Mouse (Mus musculus) lung, postnatal 0 days (tissue): ENCODE measurements around the gene Slc39a8. TPM values are rescaled to one million over a fixed set of nuclear protein-coding genes. Genes with fewer than 3 reads are reported as not detected.
A peak's percentile ranks its signal among the peaks of the same experiment; 100 is the strongest.

ENCODE experiments used
- ATAC-seq: fragments of 200-750 bp; cut with Nextera tagmentation; 2 replicates; pipeline ENCODE4 v1.8.0; 2017; ENCODE audit warnings: moderate library complexity
- DNase-seq: peaks from one replicate; pipeline ENCODE4 v3.0.0-alpha.2; 2016; ENCODE audit warnings: low spot score
- H3K27ac ChIP-seq: fragments of 300-500 bp; sonication (generic); 2 replicates; pipeline ENCODE4 v1.5.1; 2014; ENCODE audit warnings: antibody characterized with exemption, mild to moderate bottlenecking, low read length, mixed read lengths
- H3K27me3 ChIP-seq: fragments of 300-500 bp; sonication (generic); replicated peaks from 2 replicates; pipeline ENCODE4 v1.6.1; 2014; ENCODE audit warnings: low read length, mixed read lengths; ENCODE audit not compliant: insufficient read depth
- H3K36me3 ChIP-seq: fragments of 300-500 bp; sonication (generic); 2 replicates; pipeline ENCODE4 v1.6.1; 2014; ENCODE audit warnings: low read length, mixed read lengths; ENCODE audit not compliant: insufficient read depth
- H3K4me1 ChIP-seq: fragments of 300-500 bp; sonication (generic); 2 replicates; pipeline ENCODE4 v1.6.1; 2014; ENCODE audit warnings: antibody characterized with exemption, low read depth, low read length, mixed read lengths; ENCODE audit not compliant: insufficient read depth
- H3K4me2 ChIP-seq: fragments of 300-500 bp; sonication (generic); replicated peaks from 2 replicates; pipeline ENCODE4 v1.6.1; 2014; ENCODE audit warnings: low read depth, mild to moderate bottlenecking, low read length, moderate library complexity, mixed read lengths
- H3K4me3 ChIP-seq: fragments of 300-500 bp; sonication (generic); 2 replicates; pipeline ENCODE4 v1.5.1; 2014; ENCODE audit warnings: low read depth, low read length
- H3K9ac ChIP-seq: fragments of 300-500 bp; sonication (generic); replicated peaks from 2 replicates; pipeline ENCODE4 v1.6.1; 2014; ENCODE audit warnings: low read depth, mild to moderate bottlenecking
- H3K9me3 ChIP-seq: fragments of 300-500 bp; sonication (generic); 2 replicates; pipeline ENCODE4 v1.6.1; 2016; ENCODE audit warnings: low read length, mixed read lengths
- CTCF ChIP-seq: IDR thresholded peaks from 2 replicates; pipeline ENCODE4 v1.5.1; 2016; ENCODE audit warnings: antibody characterized with exemption, mild to moderate bottlenecking
- EP300 ChIP-seq: IDR thresholded peaks from 2 replicates; pipeline ENCODE4 v1.6.1; 2016; ENCODE audit warnings: antibody characterized with exemption, mild to moderate bottlenecking, control low read depth
- WGBS: fragments of 180-500 bp; shearing (Covaris S2); extraction: QIAGEN DNeasy Blood & Tissue Kit; methylation state at CpG from one replicate; pipeline ENCODE4 v1.1.7; 2014; 5-methylcytosine and 5-hydroxymethylcytosine counted together
- polyA plus RNA-seq: library from polyadenylated mRNA; unstranded; fragments of >200 nt; fragmentation: Nextera tagmentation; extraction: Ambion mirVana; gene quantifications from 2 replicates; pipeline ENCODE4 v1.2.1, GENCODE M21; 2015

The Slc39a8 gene
- polyA plus RNA-seq, 1 experiment from 2014 or later: 57.4 TPM

GRCm38 (mm10) chr3:135873596-135873995 is 48.5 kb downstream of the Slc39a8 start:
- H3K27ac ChIP-seq: no peak overlapping the region
- ATAC-seq: no peak
- no peak for TF ChIP-seq CTCF
- no peak for TF ChIP-seq EP300
- H3K4me3 ChIP-seq: no peak overlapping the region
- WGBS: 74% methylated on average over 3 of the region's 3 CpGs
- no peaks in the 10 kb centered on the region for H3K36me3 ChIP-seq
- no peaks in the 10 kb centered on the region for H3K27me3 ChIP-seq
- DNase-seq: no peak
- H3K4me2 ChIP-seq: no peak overlapping the region
- H3K9me3 ChIP-seq: no peaks in the 10 kb centered on the region
- H3K9ac ChIP-seq: no peak overlapping the region
- no peaks in the 10 kb centered on the region for H3K4me1 ChIP-seq

GRCm38 (mm10) chr3:135878048-135878447 is 53.0 kb downstream of the Slc39a8 start:
- TF ChIP-seq CTCF (no peak), EP300 (no peak)
- H3K9ac ChIP-seq: no peak overlapping the region
- ATAC-seq (peak; percentile 75), DNase-seq (peak; percentile 74)
- H3K27ac ChIP-seq: peak overlapping the region; percentile 11
- H3K36me3 ChIP-seq: no peaks in the 10 kb centered on the region
- H3K4me3 ChIP-seq: no peak overlapping the region
- H3K27me3 ChIP-seq: no peaks in the 10 kb centered on the region
- H3K4me2 ChIP-seq: no peak overlapping the region
- H3K9me3 ChIP-seq: no peaks in the 10 kb centered on the region
- no peaks in the 10 kb centered on the region for H3K4me1 ChIP-seq
- whole genome bisulfite sequencing: 74% methylated on average over 6 of the region's 6 CpGs

- 56% methylated on average over 12 of the region's 12 CpGs for WGBS
- Histone ChIP-seq H3K4me1 (no peaks in the 10 kb centered on the region), H3K4me3 (no peak overlapping the region), H3K36me3 (no peaks in the 10 kb centered on the region), H3K4me2 (no peak overlapping the region), H3K27me3 (no peaks in the 10 kb centered on the region), H3K9ac (no peak overlapping the region), H3K9me3 (no peaks in the 10 kb centered on the region), H3K27ac (0 out of 2 replicates have a peak overlapping the region, but pooled peaks have one; percentile 15)
- DNase-seq (peak; percentile 85), ATAC-seq (peak; percentile 85)
- TF ChIP-seq EP300: peak; percentile 59
- TF ChIP-seq CTCF: no peak
Measured at GRCm38 (mm10) chr3:135885927-135886658, 61.0 kb downstream of the Slc39a8 start.

- no peak overlapping the region for H3K4me2 ChIP-seq
Measured at GRCm38 (mm10) chr3:135886659-135887027, 61.6 kb downstream of the Slc39a8 start.

GRCm38 (mm10) chr3:135887033-135887855 is 62.2 kb downstream of the Slc39a8 start:
- no peak overlapping the region for H3K9ac ChIP-seq
- no peak for ATAC-seq
- no peak for TF ChIP-seq EP300
- H3K27me3 ChIP-seq: no peaks in the 10 kb centered on the region
- no peak overlapping the region for H3K27ac ChIP-seq
- no peaks in the 10 kb centered on the region for H3K9me3 ChIP-seq
- H3K4me1 ChIP-seq: no peaks in the 10 kb centered on the region
- H3K4me2 ChIP-seq: no peak overlapping the region
- no peak for DNase-seq
- H3K36me3 ChIP-seq: no peaks in the 10 kb centered on the region
- H3K4me3 ChIP-seq: no peak overlapping the region
- WGBS: 80% methylated on average over 9 of the region's 9 CpGs

More at GRCm38 (mm10) chr3:135886659-135887027, 61.6 kb downstream of the Slc39a8 start:
- Histone ChIP-seq H3K36me3 (no peaks in the 10 kb centered on the region), H3K27me3 (no peaks in the 10 kb centered on the region), H3K4me3 (no peak overlapping the region), H3K9me3 (no peaks in the 10 kb centered on the region), H3K4me1 (no peaks in the 10 kb centered on the region), H3K9ac (no peak overlapping the region), H3K27ac (no peak overlapping the region)
- 43% methylated on average over 12 of the region's 12 CpGs for WGBS
- peak; percentile 78 for DNase-seq
- ATAC-seq: peak; percentile 35; the same call in 1 of the 2 replicates
- TF ChIP-seq EP300: no peak
- peak; percentile 83 for TF ChIP-seq CTCF

GRCm38 (mm10) chr3:135887856-135888155 is 62.7 kb downstream of the Slc39a8 start:
- no peaks in the 10 kb centered on the region for H3K9me3 ChIP-seq
- H3K4me3 ChIP-seq: no peak overlapping the region
- H3K36me3 ChIP-seq: no peaks in the 10 kb centered on the region
- no peak overlapping the region for H3K27ac ChIP-seq
- 83% methylated on average over 5 of the region's 5 CpGs for WGBS
- no peaks in the 10 kb centered on the region for H3K27me3 ChIP-seq
- H3K9ac ChIP-seq: no peak overlapping the region
- TF ChIP-seq EP300 (no peak), CTCF (no peak)
- ATAC-seq (no peak), DNase-seq (no peak)
- H3K4me2 ChIP-seq: no peak overlapping the region
- H3K4me1 ChIP-seq: no peaks in the 10 kb centered on the region
